Mouse (Mus musculus) heart, postnatal 0 days (tissue): ENCODE data around the gene Slc38a7. TPM values are rescaled to one million over a fixed set of nuclear protein-coding genes. Genes with fewer than 3 reads are reported as not detected.
"Not testable (repeated sequence)": the region's sequence is repeated elsewhere in the genome, so short reads cannot be mapped to it uniquely, and the experiment has no call there.

ENCODE experiments used
- ATAC-seq: fragments of 200-750 bp; cut with Nextera tagmentation; 2 replicates; pipeline ENCODE4 v1.8.0; 2017; ENCODE audit warnings: low read depth, moderate number of reproducible peaks, moderate library complexity; ENCODE audit not compliant: insufficient read depth
- DNase-seq: peaks from one replicate; pipeline ENCODE4 v3.0.0-alpha.2; 2016; ENCODE audit warnings: low spot score
- H3K27ac ChIP-seq: fragments of 300-500 bp; sonication (generic); 2 replicates; pipeline ENCODE4 v1.5.1; 2014; ENCODE audit warnings: low read depth, mild to moderate bottlenecking
- H3K27me3 ChIP-seq: fragments of 300-500 bp; sonication (generic); 2 replicates; pipeline ENCODE4 v1.6.1; 2014; ENCODE audit warnings: low read length, mixed read lengths; ENCODE audit not compliant: control insufficient read depth, insufficient read depth
- H3K36me3 ChIP-seq: fragments of 300-500 bp; sonication (generic); replicated peaks from 2 replicates; pipeline ENCODE4 v1.6.1; 2014; ENCODE audit warnings: low read length, mixed read lengths; ENCODE audit not compliant: control insufficient read depth, insufficient read depth
- H3K4me1 ChIP-seq: fragments of 300-500 bp; sonication (generic); 2 replicates; pipeline ENCODE4 v1.6.1; 2014; ENCODE audit warnings: antibody characterized with exemption; ENCODE audit not compliant: control insufficient read depth, insufficient read depth
- H3K4me2 ChIP-seq: fragments of 300-500 bp; sonication (generic); 2 replicates; pipeline ENCODE4 v1.6.1; 2014; ENCODE audit warnings: low read depth, mild to moderate bottlenecking, low read length, moderate library complexity
- H3K4me3 ChIP-seq: fragments of 300-500 bp; sonication (generic); 2 replicates; pipeline ENCODE4 v1.5.1; 2014; ENCODE audit warnings: low read depth, low read length
- H3K9ac ChIP-seq: fragments of 300-500 bp; sonication (generic); replicated peaks from 2 replicates; pipeline ENCODE4 v1.6.1; 2014; ENCODE audit warnings: low read depth, low read length, mixed read lengths
- H3K9me3 ChIP-seq: fragments of 300-500 bp; sonication (generic); replicated peaks from 2 replicates; pipeline ENCODE4 v1.6.1; 2016; ENCODE audit warnings: low read length; ENCODE audit not compliant: control insufficient read depth
- CTCF ChIP-seq: IDR thresholded peaks from 2 replicates; pipeline ENCODE4 v1.5.1; 2016; ENCODE audit warnings: antibody characterized with exemption, control low read depth, low read depth
- EP300 ChIP-seq: IDR thresholded peaks from 2 replicates; pipeline ENCODE4 v1.6.1; 2016; ENCODE audit warnings: antibody characterized with exemption, low read depth
- WGBS: fragments of 180-500 bp; shearing (Covaris S2); extraction: QIAGEN DNeasy Blood & Tissue Kit; methylation state at CpG from one replicate; pipeline ENCODE4 v1.1.7; 2014; 5-methylcytosine and 5-hydroxymethylcytosine counted together
- polyA plus RNA-seq: library from polyadenylated mRNA; unstranded; fragments of >200 nt; fragmentation: Nextera tagmentation; extraction: Ambion mirVana; gene quantifications from 2 replicates; pipeline ENCODE4 v1.2.1, GENCODE M21; 2015
- total RNA-seq: library from RNA; depleted of rRNA; stranded (reverse); fragments of >200 nt; gene quantifications from 2 replicates; pipeline ENCODE4 v1.2.3, GENCODE M21; 2014; ENCODE audit warnings: low replicate concordance; rRNA removed

Slc38a7 gene
- total and polyA plus RNA-seq, 2 experiments from 2014 or later = 7.2 to 12.5 TPM

- Histone ChIP-seq H3K27ac (no peak overlapping the region), H3K27me3 (no peaks in the 10 kb centered on the region), H3K4me2 (no peak overlapping the region), H3K9ac (no peak overlapping the region), H3K36me3 (peaks cover 12% of the 10 kb centered on the region; the same call in 1 of the 2 replicates), H3K9me3 (no peaks in the 10 kb centered on the region), H3K4me3 (no peak overlapping the region), H3K4me1 (peaks cover 47% of the 10 kb centered on the region)
- 81% methylated on average over 1 of the region's 1 CpGs for WGBS
- DNase-seq (no peak), ATAC-seq (no peak)
- TF ChIP-seq CTCF (no peak), EP300 (no peak)
Observed at GRCm38 (mm10) chr8:95801476-95802064, 51.8 kb downstream of the Slc38a7 start.

GRCm38 (mm10) chr8:95800353-95800752, 53.0 kb downstream of the Slc38a7 start:
- TF ChIP-seq CTCF (no peak), EP300 (no peak)
- peaks cover 12% of the 10 kb centered on the region; the same call in 1 of the 2 replicates for H3K36me3 ChIP-seq

DNA sequence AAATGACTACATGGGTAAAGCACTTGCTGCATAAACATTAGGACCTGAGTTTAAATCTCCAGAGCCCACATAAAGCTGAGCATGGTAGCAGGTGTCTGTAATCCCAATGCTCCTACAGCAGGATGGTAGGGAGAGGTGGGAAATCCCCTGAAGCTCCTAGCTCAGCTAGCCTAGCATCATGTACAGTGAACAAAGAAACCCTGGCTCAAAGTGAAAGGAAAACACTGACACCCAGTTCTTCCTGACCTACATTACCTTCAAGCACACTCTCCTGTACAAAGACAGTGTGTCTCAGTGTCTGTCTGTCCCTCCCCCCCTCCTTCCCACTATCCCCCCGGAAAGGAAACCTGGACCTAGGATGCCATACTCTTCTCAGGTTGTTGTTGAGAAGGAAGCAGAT, 53.4 kb downstream of the Slc38a7 start:
- ATAC-seq = no peak
- TF ChIP-seq EP300 (no peak), CTCF (no peak)
- Histone ChIP-seq H3K4me3 (no peak overlapping the region), H3K9me3 (no peaks in the 10 kb centered on the region), H3K36me3 (peaks cover 12% of the 10 kb centered on the region; the same call in 1 of the 2 replicates), H3K4me2 (no peak overlapping the region), H3K9ac (no peak overlapping the region), H3K27me3 (no peaks in the 10 kb centered on the region), H3K27ac (peak overlapping the region; percentile 16; the same call in 1 of the 2 replicates), H3K4me1 (peaks cover 33% of the 10 kb centered on the region)
- no peak for DNase-seq
- 69% methylated on average over 1 of the region's 1 CpGs for WGBS

More at GRCm38 (mm10) chr8:95800353-95800752, 53.0 kb downstream of the Slc38a7 start:
- ATAC-seq (no peak), DNase-seq (no peak)
- Histone ChIP-seq H3K4me1 (peaks cover 38% of the 10 kb centered on the region), H3K9me3 (no peaks in the 10 kb centered on the region), H3K27me3 (no peaks in the 10 kb centered on the region), H3K4me2 (no peak overlapping the region), H3K27ac (no peak overlapping the region; the same call in 1 of the 2 replicates), H3K9ac (no peak overlapping the region), H3K4me3 (no peak overlapping the region)
- 70% methylated on average over 3 of the region's 3 CpGs for WGBS

DNA sequence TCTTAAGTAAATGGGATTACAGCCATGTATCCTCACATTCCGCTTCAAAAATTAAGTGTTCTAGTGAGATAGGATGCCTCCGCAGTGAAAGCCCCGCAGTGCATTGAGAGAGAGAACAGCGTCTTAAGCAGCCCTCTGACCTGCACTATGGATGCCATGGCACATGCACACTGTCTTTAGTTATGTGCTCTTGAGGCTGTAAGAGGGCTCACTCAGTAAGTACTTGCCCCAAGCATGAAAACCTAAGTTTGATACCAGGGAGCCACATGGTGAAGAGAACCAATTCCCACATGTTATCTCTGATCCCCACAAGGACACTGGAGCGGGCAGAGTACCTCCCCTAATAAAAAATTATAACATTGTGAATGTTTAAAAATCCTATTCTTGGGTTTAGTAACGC, 54.2 kb downstream of the Slc38a7 start:
- no peaks in the 10 kb centered on the region for H3K27me3 ChIP-seq
- 68% methylated on average over 6 of the region's 6 CpGs for WGBS
- no peak overlapping the region for H3K4me2 ChIP-seq
- DNase-seq (no peak), ATAC-seq (no peak)
- peaks cover 28% of the 10 kb centered on the region for H3K4me1 ChIP-seq
- TF ChIP-seq EP300 (no peak), CTCF (no peak)
- no peaks in the 10 kb centered on the region for H3K9me3 ChIP-seq
- H3K4me3 ChIP-seq = no peak overlapping the region
- H3K9ac ChIP-seq = no peak overlapping the region
- no peak overlapping the region for H3K27ac ChIP-seq
- H3K36me3 ChIP-seq = peaks cover 12% of the 10 kb centered on the region; the same call in 1 of the 2 replicates

GRCm38 (mm10) chr8:95795333-95796061, 57.8 kb downstream of the Slc38a7 start:
- H3K36me3 ChIP-seq, H3K4me2 ChIP-seq, ATAC-seq, H3K4me3 ChIP-seq, H3K9me3 ChIP-seq, H3K9ac ChIP-seq, H3K27me3 ChIP-seq, DNase-seq, H3K27ac ChIP-seq: not testable (repeated sequence)
- WGBS = 94% methylated on average over 5 of the region's 5 CpGs
- H3K4me1 ChIP-seq = peaks cover 16% of the 10 kb centered on the region; the same call in 1 of the 2 replicates

Other genes with a start within 250 kb of the Slc38a7 start
- gene Gins3, start 220.1 kb downstream of the Slc38a7 start, total RNA-seq = 3.9 and 4.1 TPM in 2 replicates
- gene Gins3, start 220.1 kb downstream of the Slc38a7 start, polyA plus RNA-seq = 4.4 and 5.2 TPM in 2 replicates
- 563 and 621 TPM in 2 replicates for gene Ndrg4, start 176.6 kb downstream of the Slc38a7 start, total RNA-seq
- gene Ndrg4, start 176.6 kb downstream of the Slc38a7 start, polyA plus RNA-seq = 382 and 425 TPM in 2 replicates
- 13.7 and 20.2 TPM in 2 replicates for gene Setd6, start 137.7 kb downstream of the Slc38a7 start, total RNA-seq
- 10.7 and 12.8 TPM in 2 replicates for gene Setd6, start 137.7 kb downstream of the Slc38a7 start, polyA plus RNA-seq
- 203 and 290 TPM in 2 replicates for gene Cnot1, start 46.1 kb downstream of the Slc38a7 start, total RNA-seq
- gene Cnot1, start 46.1 kb downstream of the Slc38a7 start, polyA plus RNA-seq = 21.0 and 22.7 TPM in 2 replicates
- gene Sap18b, start 28.2 kb downstream of the Slc38a7 start, total RNA-seq = 65.4 and 65.9 TPM in 2 replicates
- gene Sap18b, start 28.2 kb downstream of the Slc38a7 start, polyA plus RNA-seq = 283 and 292 TPM in 2 replicates
- 624 and 648 TPM in 2 replicates for gene Got2, start 35.0 kb upstream of the Slc38a7 start, total RNA-seq
- 605 and 617 TPM in 2 replicates for gene Got2, start 35.0 kb upstream of the Slc38a7 start, polyA plus RNA-seq